Mouse (Mus musculus) C2C12 (cell line): ENCODE measurements around the gene Cpm.

Source experiments
- CTCF ChIP-seq: IDR thresholded peaks from one replicate; pipeline ENCODE4 v1.5.1; 2011; ENCODE audit not compliant: control insufficient read depth, insufficient read depth, insufficient read length
- FOSL1 ChIP-seq: IDR thresholded peaks from one replicate; pipeline ENCODE4 v1.8.0; 2011; ENCODE audit warnings: mild to moderate bottlenecking, low read length; ENCODE audit not compliant: poor library complexity, insufficient read depth, severe bottlenecking
- USF1 ChIP-seq: IDR thresholded peaks from one replicate; pipeline ENCODE4 v1.6.1; 2011; ENCODE audit warnings: low read depth, mild to moderate bottlenecking, control low read depth, moderate library complexity

GRCm38 (mm10) chr10:117585600-117586299, 43.5 kb upstream of the Cpm start:
- TF ChIP-seq CTCF (no peak), USF1 (no peak), FOSL1 (no peak)
